Mouse (Mus musculus) CH12.LX (cell line): ENCODE results near the gene Ttll11. TPM values are rescaled to one million over a fixed set of nuclear protein-coding genes. Genes with fewer than 3 reads are reported as not detected.

Experiments
- DNase-seq: peaks from one replicate; pipeline ENCODE4 v3.0.0-alpha.2; 2013; ENCODE audit errors: extremely low read depth
- H3K27ac ChIP-seq: 2 replicates; pipeline ENCODE4 v1.5.1; 2012; ENCODE audit warnings: low read depth, mild to moderate bottlenecking, control low read depth, moderate library complexity; ENCODE audit not compliant: insufficient read depth
- H3K27me3 ChIP-seq: replicated peaks from 2 replicates; pipeline ENCODE3; 2012; ENCODE audit warnings: inconsistent platforms
- H3K36me3 ChIP-seq, 2 experiments: replicated peaks in 1 of 2; 2 replicates each; pipeline versions ENCODE3 to v1.6.1; 2012; ENCODE audit warnings: inconsistent platforms in 1 of 2, low read length in 1 of 2, mild to moderate bottlenecking in 1 of 2, mixed read lengths in 1 of 2, moderate library complexity in 1 of 2; ENCODE audit not compliant: control insufficient read depth in 1 of 2, insufficient read depth in 1 of 2
- H3K4me1 ChIP-seq, 2 experiments: 2 replicates each; pipeline ENCODE4 v1.6.1; 2012; ENCODE audit warnings: inconsistent platforms in 1 of 2, moderate library complexity in 1 of 2; ENCODE audit not compliant: insufficient read depth in 2 of 2, control insufficient read depth in 1 of 2
- H3K4me2 ChIP-seq: 2 replicates; pipeline ENCODE4 v1.6.1; 2012; ENCODE audit warnings: low read depth, mild to moderate bottlenecking, control low read depth; ENCODE audit not compliant: poor library complexity, insufficient read depth, severe bottlenecking
- H3K4me3 ChIP-seq, 3 experiments: fragments of 150-350 bp in 1 of 3; sonication (generic) in 1 of 3; replicated peaks in 1 of 3; 2 replicates each; pipeline versions ENCODE3 to v1.5.1; 2011 to 2012; ENCODE audit warnings: low read depth in 2 of 3, low read length in 2 of 3, mild to moderate bottlenecking in 2 of 3, moderate library complexity in 2 of 3, control low read depth in 1 of 3, improper control_type of control experiment in 1 of 3, inconsistent platforms in 1 of 3, mixed read lengths in 1 of 3; ENCODE audit not compliant: poor library complexity in 1 of 3
- H3K79me2 ChIP-seq: replicated peaks from 2 replicates; pipeline ENCODE4 v1.6.1; 2012; ENCODE audit warnings: mild to moderate bottlenecking, moderate library complexity; ENCODE audit not compliant: control insufficient read depth, poor library complexity, insufficient read depth, severe bottlenecking; ENCODE audit errors: extremely low read depth
- H3K9ac ChIP-seq: 2 replicates; pipeline ENCODE4 v1.6.1; 2012; ENCODE audit warnings: low read depth, mild to moderate bottlenecking, control low read depth, moderate library complexity; ENCODE audit not compliant: insufficient read depth
- H3K9me3 ChIP-seq: replicated peaks from 2 replicates; pipeline ENCODE3; 2012; ENCODE audit warnings: low read length, inconsistent platforms, mixed read lengths
- CHD1 ChIP-seq: IDR thresholded peaks from 2 replicates; pipeline ENCODE4 v1.6.1; 2012; ENCODE audit warnings: low read depth, low read length, improper control_type of control experiment, inconsistent platforms
- CHD2 ChIP-seq: IDR thresholded peaks from 2 replicates; pipeline ENCODE4 v1.6.1; 2011; ENCODE audit warnings: low read length, improper control_type of control experiment
- E2F4 ChIP-seq: IDR thresholded peaks from 2 replicates; pipeline ENCODE4 v1.6.1; 2011; ENCODE audit warnings: low read depth, low read length, improper control_type of control experiment; ENCODE audit not compliant: insufficient replicate concordance
- ETS1 ChIP-seq: conservative IDR thresholded peaks from 2 replicates; pipeline ENCODE4 v1.6.1; 2012; ENCODE audit warnings: low read depth, mild to moderate bottlenecking, inconsistent platforms, low read length, improper control_type of control experiment, moderate library complexity
- HCFC1 ChIP-seq: IDR thresholded peaks from 2 replicates; pipeline ENCODE4 v1.6.1; 2012; ENCODE audit warnings: low read depth, mild to moderate bottlenecking, inconsistent platforms, low read length, improper control_type of control experiment
- JUN ChIP-seq: IDR thresholded peaks from 2 replicates; pipeline ENCODE4 v1.6.1; 2011; ENCODE audit warnings: low read depth, mild to moderate bottlenecking, low read length, improper control_type of control experiment, moderate library complexity; ENCODE audit not compliant: insufficient read depth
- KAT2A ChIP-seq: IDR thresholded peaks from 2 replicates; pipeline ENCODE4 v1.6.1; 2012; ENCODE audit warnings: low read length, improper control_type of control experiment, inconsistent platforms; ENCODE audit not compliant: insufficient replicate concordance
- MAX ChIP-seq: IDR thresholded peaks from 2 replicates; pipeline ENCODE4 v1.6.1; 2011; ENCODE audit warnings: low read length, improper control_type of control experiment
- MAZ ChIP-seq: IDR thresholded peaks from 2 replicates; pipeline ENCODE4 v1.6.1; 2012; ENCODE audit warnings: low read depth, mild to moderate bottlenecking, inconsistent platforms, low read length, improper control_type of control experiment, moderate library complexity
- MEF2A ChIP-seq: IDR thresholded peaks from 2 replicates; pipeline ENCODE4 v1.6.1; 2014; ENCODE audit warnings: low read depth, mild to moderate bottlenecking, inconsistent platforms, low read length, improper control_type of control experiment, borderline replicate concordance
- NRF1 ChIP-seq: IDR thresholded peaks from 2 replicates; pipeline ENCODE4 v1.6.1; 2014; ENCODE audit warnings: low read depth, mild to moderate bottlenecking, inconsistent platforms, low read length, improper control_type of control experiment, moderate library complexity
- POLR2AphosphoS2 ChIP-seq: IDR thresholded peaks from 2 replicates; pipeline ENCODE4 v1.6.1; 2011; ENCODE audit warnings: low read depth, low read length, improper control_type of control experiment
- RCOR1 ChIP-seq: conservative IDR thresholded peaks from 2 replicates; pipeline ENCODE4 v1.6.1; 2012; ENCODE audit warnings: low read depth, mild to moderate bottlenecking, inconsistent platforms, low read length, improper control_type of control experiment
- SIN3A ChIP-seq: IDR thresholded peaks from 2 replicates; pipeline ENCODE4 v1.6.1; 2012; ENCODE audit warnings: low read length, improper control_type of control experiment, inconsistent platforms
- TBP ChIP-seq: conservative IDR thresholded peaks from 2 replicates; pipeline ENCODE4 v1.6.1; 2011; ENCODE audit warnings: low read depth, low read length, improper control_type of control experiment
- USF1 ChIP-seq: IDR thresholded peaks from 2 replicates; pipeline ENCODE4 v1.6.1; 2014; ENCODE audit warnings: low read depth, mild to moderate bottlenecking, inconsistent platforms, low read length, improper control_type of control experiment
- ZC3H11A ChIP-seq: IDR thresholded peaks from 2 replicates; pipeline ENCODE4 v1.6.1; 2012; ENCODE audit warnings: low read depth, mild to moderate bottlenecking, inconsistent platforms, low read length, improper control_type of control experiment
- ZKSCAN1 ChIP-seq: IDR thresholded peaks from 2 replicates; pipeline ENCODE4 v1.6.1; 2012; ENCODE audit warnings: low read depth, inconsistent platforms, low read length, improper control_type of control experiment, borderline replicate concordance
- ZMIZ1 ChIP-seq: IDR thresholded peaks from 2 replicates; pipeline ENCODE4 v1.6.1; 2012; ENCODE audit warnings: low read depth, mild to moderate bottlenecking, inconsistent platforms, low read length, improper control_type of control experiment
- ZNF384 ChIP-seq: IDR thresholded peaks from 2 replicates; pipeline ENCODE4 v1.6.1; 2012; ENCODE audit warnings: low read depth, low read length, improper control_type of control experiment, inconsistent platforms
- dilution Hi-C: fragments of 300-500 bp; cut with MboI; formaldehyde crosslinking; loops from 2 replicates; pipeline ENCODE4 v1.14.3; 2020; ENCODE audit warnings: low sequenced_read_pairs; ENCODE audit not compliant: extremely low pct_unique_long_range_greater_than_20kb, extremely low pct_ligation_motif_present
- in situ Hi-C: fragments of 300-500 bp; cut with MboI; formaldehyde crosslinking; loops from 3 replicates; pipeline ENCODE4 v1.14.3; 2019; ENCODE audit warnings: low sequenced_read_pairs, low pct_ligation_motif_present, low pct_unique_long_range_greater_than_20kb, mixed read lengths
- polyA plus RNA-seq: library from polyadenylated mRNA; unstranded; fragments of >175 nt; gene quantifications from 2 replicates; pipeline ENCODE4 v1.2.1, GENCODE M21; 2012; ENCODE audit warnings: low read depth; ENCODE audit not compliant: insufficient read length
- total RNA-seq, 2 experiments: library from RNA; depleted of rRNA; stranded (reverse); fragments of 300-350 nt in 1 of 2; fragments of >200 nt in 1 of 2; gene quantifications; 2 replicates each; pipeline ENCODE4 v1.2.3; 2012 to 2014

Gene Ttll11
- total and polyA plus RNA-seq, 3 experiments, result 0.04 to 0.31 (median 0.11) TPM

DNA sequence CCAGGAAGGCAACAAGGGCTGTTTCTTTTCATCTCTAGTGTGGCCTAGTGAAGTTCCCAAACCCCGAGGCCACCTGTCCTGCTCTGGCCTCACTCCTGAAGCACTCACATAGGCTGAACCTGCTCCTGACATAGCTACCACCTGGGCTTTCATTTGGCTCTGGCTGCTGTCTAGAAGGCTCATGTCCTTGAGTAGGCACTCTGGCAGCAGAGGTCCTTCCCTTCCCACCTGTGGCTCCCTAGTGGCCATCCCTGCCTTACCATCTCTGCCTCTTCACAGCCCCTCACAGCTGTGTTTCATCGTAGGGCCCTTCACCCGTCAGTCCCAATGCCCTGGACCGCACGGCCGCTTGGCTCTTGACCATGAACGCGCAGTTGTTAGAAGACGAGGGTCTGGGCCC lies 258.8 kb downstream of the Ttll11 start:
- dilution Hi-C loops, result no loop called here
- TF ChIP-seq ZNF384, result no peak
- no peak for TF ChIP-seq RCOR1
- TF ChIP-seq USF1, result no peak
- TF ChIP-seq NRF1, result no peak
- TF ChIP-seq SIN3A, result no peak
- no peak for TF ChIP-seq HCFC1
- TF ChIP-seq MAZ, result no peak
- no peak for TF ChIP-seq E2F4
- no peak for TF ChIP-seq CHD2
- no peak for TF ChIP-seq ETS1
- TF ChIP-seq ZKSCAN1, result no peak
- TF ChIP-seq, all 38 proteins: peak for 0
- H3K4me3 ChIP-seq, result no peak overlapping the region

GRCm38 (mm10) chr2:35720550-35720949 lies 259.2 kb downstream of the Ttll11 start:
- TF ChIP-seq POLR2AphosphoS2 (no peak), ZNF384 (no peak), KAT2A (no peak), MEF2A (no peak), CHD1 (no peak), ETS1 (no peak), MAX (no peak), ZMIZ1 (no peak), ZKSCAN1 (no peak), TBP (no peak), JUN (no peak), ZC3H11A (no peak)
- no peaks in the 10 kb centered on the region for H3K27me3 ChIP-seq
- DNase-seq, result no peak
- in situ Hi-C loops (no loop called here), dilution Hi-C loops (no loop called here)
- no peak overlapping the region for H3K4me2 ChIP-seq
- no peaks in the 10 kb centered on the region for H3K79me2 ChIP-seq
- no peaks in the 10 kb centered on the region for H3K9me3 ChIP-seq
- no peak overlapping the region for H3K27ac ChIP-seq
- H3K9ac ChIP-seq, result no peak overlapping the region
- H3K4me1 ChIP-seq, result peaks cover 4 to 54% of the 10 kb centered on the region in 2 experiments; a peak in 2 of 4 replicates
- H3K4me3 ChIP-seq, result no peak overlapping the region
- peaks cover 54 to 79% of the 10 kb centered on the region in 2 experiments for H3K36me3 ChIP-seq

More for the DNA sequence above, 258.8 kb downstream of the Ttll11 start:
- no peaks in the 10 kb centered on the region for H3K9me3 ChIP-seq
- no peak overlapping the region for H3K9ac ChIP-seq
- no peaks in the 10 kb centered on the region for H3K27me3 ChIP-seq
- H3K36me3 ChIP-seq, result peaks cover 54 to 83% of the 10 kb centered on the region in 2 experiments
- H3K4me2 ChIP-seq, result no peak overlapping the region
- in situ Hi-C loops, result no loop called here
- H3K4me1 ChIP-seq, result peaks cover 4 to 53% of the 10 kb centered on the region in 2 experiments; a peak in 2 of 4 replicates
- H3K79me2 ChIP-seq, result no peaks in the 10 kb centered on the region
- H3K27ac ChIP-seq, result no peak overlapping the region
- no peak for DNase-seq
